Comparison of ENCODE assay signal across 8 mouse cellular contexts in the genomic region with DNA sequence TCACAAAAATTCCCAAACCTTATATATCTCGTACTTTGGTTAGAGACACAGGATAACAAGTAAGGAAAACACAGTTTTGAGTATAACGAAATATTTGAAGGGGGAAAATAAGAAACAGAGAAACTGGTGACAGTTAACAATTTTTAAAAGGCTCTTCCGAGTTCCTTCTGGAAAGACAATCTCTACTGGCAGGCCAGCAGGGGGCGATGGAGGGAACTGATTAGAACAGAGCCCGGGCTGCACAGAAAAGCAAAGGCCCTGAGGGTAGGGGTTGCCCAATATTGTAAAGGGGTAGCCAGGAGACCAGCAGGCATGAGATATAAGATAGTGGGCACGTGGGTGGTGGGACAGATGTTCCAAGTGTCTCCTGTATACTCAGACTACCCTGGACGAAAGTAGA.
DNase-seq lines count a peak whose midpoint lies in the region; ATAC-seq and TF ChIP-seq lines count a peak whose summit lies in the region.

No protein-coding gene starts in this region.

- no peaks in the 10 kb centered on the region for H3K36me3 ChIP-seq in lung, embryonic 14.5 days (ENCODE audit: insufficient read depth)
- H3K36me3 ChIP-seq in neural tube, embryonic 15.5 days, result no peaks in the 10 kb centered on the region

- ATAC-seq in lung, embryonic 14.5 days (ENCODE audit: insufficient read depth), result peak; percentile 62
- ATAC-seq in neural tube, embryonic 15.5 days (ENCODE audit: low FRiP score), result no peak

- DNase-seq in 416B (ENCODE audit: low read depth) (peak; percentile 66), adipocyte (ENCODE audit: low spot score) (peak; percentile 65)
- DNase-seq in gastrocnemius, postnatal 4 days (ENCODE audit: low spot score in 2 of 2), result peak; percentile 63 to 83
- DNase-seq in large intestine, adult 2 months (ENCODE audit: low read depth, low spot score), result peak; percentile 6
- peak; percentile 84 for DNase-seq in lung, embryonic 14.5 days
- DNase-seq in testis, postnatal 14 days (ENCODE audit: low spot score), result peak; percentile 53

- 11% methylated on average over 7 of the region's 7 CpGs for WGBS in large intestine, adult 2 months
- 5% methylated on average over 7 of the region's 7 CpGs for WGBS in lung, embryonic 14.5 days
- 11% methylated on average over 7 of the region's 7 CpGs for WGBS in neural tube, embryonic 15.5 days

- no peaks in the 10 kb centered on the region for H3K9me3 ChIP-seq in lung, embryonic 14.5 days (ENCODE audit: low read depth, low read length)
- H3K9me3 ChIP-seq in neural tube, embryonic 15.5 days (replicated peaks), result no peaks in the 10 kb centered on the region

- TF ChIP-seq CTCF in cortical plate, adult 2 months (IDR thresholded peaks at IDR 0.05; ENCODE audit: extremely low read depth, insufficient read depth, low read length), result peak; percentile 55
- TF ChIP-seq CTCF in lung, embryonic 14.5 days (IDR thresholded peaks at IDR 0.05; ENCODE audit: low read depth), result peak; percentile 77

- peaks cover 3% of the 10 kb centered on the region for H3K4me1 ChIP-seq in cortical plate, adult 2 months (ENCODE audit: control insufficient read depth, insufficient read depth, low read length)
- H3K4me1 ChIP-seq in lung, embryonic 14.5 days (ENCODE audit: insufficient read depth), result peaks cover 8% of the 10 kb centered on the region; the same call in 1 of the 2 replicates
- peaks cover 36% of the 10 kb centered on the region for H3K4me1 ChIP-seq in neural tube, embryonic 15.5 days

- 0 out of 2 replicates have a peak, but pooled peaks cover 3% of the 10 kb centered on the region for H3K27me3 ChIP-seq in lung, embryonic 14.5 days (ENCODE audit: insufficient read depth, low read length)
- H3K27me3 ChIP-seq in neural tube, embryonic 15.5 days (replicated peaks), result no peaks in the 10 kb centered on the region

- H3K4me3 ChIP-seq in cortical plate, adult 2 months (ENCODE audit: insufficient read depth, low read length), result no peak overlapping the region
- H3K4me3 ChIP-seq in lung, embryonic 14.5 days (ENCODE audit: low read depth, low read length), result no peak overlapping the region
- no peak overlapping the region for H3K4me3 ChIP-seq in neural tube, embryonic 15.5 days (replicated peaks)

- H3K4me2 ChIP-seq in lung, embryonic 14.5 days, result no peak overlapping the region
- no peak overlapping the region for H3K4me2 ChIP-seq in neural tube, embryonic 15.5 days

- no peak overlapping the region for H3K27ac ChIP-seq in cortical plate, adult 2 months (ENCODE audit: insufficient read depth, low read length)
- no peak overlapping the region for H3K27ac ChIP-seq in lung, embryonic 14.5 days (ENCODE audit: low read depth)
- peak overlapping the region; percentile 77 for H3K27ac ChIP-seq in neural tube, embryonic 15.5 days (replicated peaks)

- no peak for TF ChIP-seq POLR2A in cortical plate, adult 2 months (IDR thresholded peaks at IDR 0.05; ENCODE audit: extremely low read depth, insufficient read depth, low read length)

- no peak overlapping the region for H3K9ac ChIP-seq in lung, embryonic 14.5 days
- H3K9ac ChIP-seq in neural tube, embryonic 15.5 days (replicated peaks), result no peak overlapping the region

Comparison
In these comparisons a context has a peak if more than half of its experiments do, and no peak if none do; other contexts are left out.
1. DNase-seq: peak in every context shown above with its lines; median percentile 84 in lung, embryonic 14.5 days; 73 in gastrocnemius, postnatal 4 days; 66 in 416B; 65 in adipocyte; 53 in testis, postnatal 14 days; 6 in large intestine, adult 2 months.